Mouse (Mus musculus) kidney, embryonic 15.5 days (tissue): ENCODE measurements around the gene Cadm4. TPM values are rescaled to one million over a fixed set of nuclear protein-coding genes. Genes with fewer than 3 reads are reported as not detected.

ENCODE experiments used
- ATAC-seq: fragments of 200-750 bp; cut with Nextera tagmentation; replicated peaks from 2 replicates; pipeline ENCODE4 v1.8.0; 2017; ENCODE audit warnings: moderate TSS enrichment; ENCODE audit not compliant: low FRiP score
- H3K27ac ChIP-seq: fragments of 300-500 bp; sonication (generic); 2 replicates; pipeline ENCODE4 v1.5.1; 2015; ENCODE audit warnings: mild to moderate bottlenecking, inconsistent platforms
- H3K27me3 ChIP-seq: fragments of 300-500 bp; sonication (generic); 2 replicates; pipeline ENCODE4 v1.6.1; 2015; ENCODE audit warnings: inconsistent platforms
- H3K36me3 ChIP-seq: fragments of 300-500 bp; sonication (generic); 2 replicates; pipeline ENCODE4 v1.6.1; 2015; ENCODE audit warnings: inconsistent platforms
- H3K4me1 ChIP-seq: fragments of 300-500 bp; sonication (generic); 2 replicates; pipeline ENCODE4 v1.6.1; 2015; ENCODE audit warnings: inconsistent platforms
- H3K4me2 ChIP-seq: fragments of 300-500 bp; sonication (generic); 2 replicates; pipeline ENCODE4 v1.6.1; 2015; ENCODE audit warnings: moderate library complexity, mild to moderate bottlenecking, inconsistent platforms
- H3K4me3 ChIP-seq: fragments of 300-500 bp; sonication (generic); replicated peaks from 2 replicates; pipeline ENCODE4 v1.5.1; 2015; ENCODE audit warnings: mild to moderate bottlenecking, inconsistent platforms
- H3K9ac ChIP-seq: fragments of 300-500 bp; sonication (generic); 2 replicates; pipeline ENCODE4 v1.6.1; 2015; ENCODE audit warnings: mild to moderate bottlenecking, inconsistent platforms
- H3K9me3 ChIP-seq: fragments of 300-500 bp; sonication (generic); replicated peaks from 2 replicates; pipeline ENCODE4 v1.6.1; 2016; ENCODE audit warnings: inconsistent platforms
- WGBS: fragments of 180-500 bp; shearing (Covaris S2); methylation state at CpG from one replicate; pipeline ENCODE4 v1.1.7; 2015; ENCODE audit warnings: mixed read lengths; 5-methylcytosine and 5-hydroxymethylcytosine counted together
- polyA plus RNA-seq: library from polyadenylated mRNA; unstranded; fragments of >200 nt; fragmentation: Nextera tagmentation; extraction: Ambion mirVana; gene quantifications from 2 replicates; pipeline ENCODE4 v1.2.1, GENCODE M21; 2015

The Cadm4 gene
- polyA plus RNA-seq, 1 experiment from 2014 or later: 6.8 TPM

DNA sequence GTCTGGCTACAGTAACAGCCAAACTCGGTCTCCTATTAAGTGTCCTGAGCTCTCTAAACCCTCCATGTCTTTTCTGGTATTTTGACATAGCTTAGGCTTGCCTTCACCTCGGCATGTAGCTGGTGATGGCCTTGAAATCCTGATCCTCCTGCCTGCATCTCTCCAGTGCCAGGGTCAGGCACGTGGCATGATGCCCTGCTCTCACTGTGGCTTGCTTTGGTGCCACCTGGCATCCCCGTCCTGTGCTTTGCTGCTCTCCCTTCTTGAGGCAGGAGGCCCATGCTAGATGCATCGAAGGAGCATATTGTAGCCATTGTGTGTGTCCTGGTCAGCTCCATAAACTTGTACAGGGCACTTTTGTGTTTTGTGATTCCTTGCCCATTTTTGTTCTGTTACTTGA is 55.8 kb downstream of the Cadm4 start:
- Histone ChIP-seq H3K4me1 (peaks cover 40% of the 10 kb centered on the region), H3K36me3 (peaks cover 31% of the 10 kb centered on the region), H3K27ac (peak overlapping the region; percentile 77), H3K9me3 (no peaks in the 10 kb centered on the region), H3K27me3 (no peaks in the 10 kb centered on the region; the same call in 1 of the 2 replicates), H3K9ac (no peak overlapping the region), H3K4me3 (no peak overlapping the region), H3K4me2 (0 out of 2 replicates have a peak overlapping the region, but pooled peaks have one; percentile 21)
- 65% methylated on average over 5 of the region's 5 CpGs for WGBS
- no peak for ATAC-seq

DNA sequence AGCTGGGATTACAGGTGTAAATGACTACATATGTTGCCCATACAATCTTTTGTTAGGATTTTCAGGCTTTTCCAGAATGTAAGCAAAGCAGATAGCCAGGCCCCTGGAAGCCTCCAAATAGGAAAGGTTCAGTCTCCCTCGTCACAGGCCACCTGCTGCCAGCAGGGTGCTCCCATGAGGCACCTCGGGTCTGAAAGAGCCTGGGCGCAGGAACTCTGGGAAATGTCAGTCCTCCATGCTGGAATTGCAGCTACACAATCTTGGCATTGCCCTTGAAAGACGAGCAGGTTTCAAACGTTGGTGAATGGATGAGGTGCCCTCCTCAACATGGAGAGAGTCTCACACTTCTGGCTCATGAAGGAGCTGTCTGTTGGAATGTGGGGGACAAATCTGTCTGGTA is 56.3 kb downstream of the Cadm4 start:
- Histone ChIP-seq H3K9ac (no peak overlapping the region), H3K27me3 (no peaks in the 10 kb centered on the region; the same call in 1 of the 2 replicates), H3K4me3 (no peak overlapping the region), H3K4me1 (peaks cover 39% of the 10 kb centered on the region), H3K27ac (peak overlapping the region; percentile 77), H3K36me3 (peaks cover 30% of the 10 kb centered on the region), H3K9me3 (no peaks in the 10 kb centered on the region), H3K4me2 (no peak overlapping the region)
- ATAC-seq: no peak
- 48% methylated on average over 5 of the region's 5 CpGs for WGBS

DNA sequence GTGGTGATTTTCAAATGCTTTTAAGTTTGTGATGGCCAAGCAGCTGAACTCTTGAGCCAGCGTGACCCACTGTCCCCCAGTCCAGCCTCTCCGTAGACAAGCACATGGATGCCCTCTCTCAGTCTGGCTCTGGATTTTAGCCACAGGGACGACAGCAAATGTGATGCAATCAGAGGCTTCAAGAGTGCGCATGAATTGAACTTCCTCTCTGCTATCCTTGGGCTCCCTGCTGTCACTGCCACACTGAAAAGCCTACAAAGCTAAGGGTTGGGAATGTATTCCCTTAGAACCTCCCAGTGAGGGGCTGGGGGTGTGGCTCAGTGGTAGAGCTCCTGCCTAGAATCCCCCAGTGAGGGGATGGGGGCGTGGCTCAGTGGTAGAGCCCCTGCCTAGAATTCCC is 56.9 kb downstream of the Cadm4 start:
- WGBS: 89% methylated on average over 5 of the region's 5 CpGs
- Histone ChIP-seq H3K36me3 (peaks cover 25% of the 10 kb centered on the region), H3K27ac (no peak overlapping the region), H3K4me3 (no peak overlapping the region), H3K27me3 (no peaks in the 10 kb centered on the region), H3K4me2 (no peak overlapping the region), H3K9ac (no peak overlapping the region), H3K9me3 (no peaks in the 10 kb centered on the region), H3K4me1 (peaks cover 35% of the 10 kb centered on the region)
- ATAC-seq: no peak

DNA sequence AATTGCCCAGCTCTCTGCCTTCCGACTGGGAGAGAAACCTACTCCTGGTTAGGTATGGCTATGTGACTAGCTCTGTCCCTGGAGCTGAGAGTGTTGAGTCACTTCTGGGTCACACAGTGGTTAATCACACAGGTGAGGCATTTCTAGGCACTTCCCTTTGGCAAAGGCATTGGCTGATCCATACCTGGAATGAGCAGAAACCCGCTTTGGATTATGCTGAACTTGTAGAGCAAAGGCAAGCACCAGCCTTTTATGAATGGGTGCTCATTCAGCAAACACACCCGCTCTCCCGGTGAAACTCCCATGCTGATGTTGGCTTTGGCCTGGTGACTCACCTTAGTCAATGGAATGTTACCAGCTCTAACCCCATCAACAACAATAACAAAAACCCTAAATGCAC is 57.9 kb downstream of the Cadm4 start:
- Histone ChIP-seq H3K27me3 (no peaks in the 10 kb centered on the region), H3K27ac (no peak overlapping the region), H3K9ac (no peak overlapping the region), H3K4me2 (no peak overlapping the region), H3K4me1 (peaks cover 28% of the 10 kb centered on the region), H3K36me3 (peaks cover 15% of the 10 kb centered on the region), H3K9me3 (no peaks in the 10 kb centered on the region), H3K4me3 (no peak overlapping the region)
- ATAC-seq: no peak
- WGBS: 89% methylated on average over 4 of the region's 4 CpGs

DNA sequence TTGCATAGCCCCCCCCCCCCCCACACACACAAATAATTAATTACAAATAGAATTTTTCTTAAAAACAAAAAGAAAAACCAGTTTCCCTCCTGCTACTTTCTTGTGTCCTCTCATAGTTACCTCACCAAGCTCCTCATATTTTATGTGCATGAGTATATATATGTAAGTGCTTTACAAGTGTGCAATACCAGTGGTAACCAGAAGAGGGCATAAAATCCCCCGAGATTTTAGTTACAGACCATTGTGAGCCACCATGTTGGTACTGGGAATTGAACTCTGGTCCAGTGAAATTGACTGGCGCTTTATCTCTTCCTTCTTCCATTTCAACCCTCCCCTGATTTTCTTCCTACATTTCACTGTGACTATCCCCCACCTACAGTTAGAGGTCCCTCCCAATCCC is 62.7 kb downstream of the Cadm4 start:
- ATAC-seq: no peak
- WGBS: 87% methylated on average over 2 of the region's 2 CpGs
- Histone ChIP-seq H3K4me2 (no peak overlapping the region), H3K36me3 (peaks cover 14% of the 10 kb centered on the region), H3K4me3 (no peak overlapping the region), H3K4me1 (peaks cover 22% of the 10 kb centered on the region), H3K27ac (no peak overlapping the region), H3K27me3 (no peaks in the 10 kb centered on the region), H3K9ac (no peak overlapping the region), H3K9me3 (no peaks in the 10 kb centered on the region)

DNA sequence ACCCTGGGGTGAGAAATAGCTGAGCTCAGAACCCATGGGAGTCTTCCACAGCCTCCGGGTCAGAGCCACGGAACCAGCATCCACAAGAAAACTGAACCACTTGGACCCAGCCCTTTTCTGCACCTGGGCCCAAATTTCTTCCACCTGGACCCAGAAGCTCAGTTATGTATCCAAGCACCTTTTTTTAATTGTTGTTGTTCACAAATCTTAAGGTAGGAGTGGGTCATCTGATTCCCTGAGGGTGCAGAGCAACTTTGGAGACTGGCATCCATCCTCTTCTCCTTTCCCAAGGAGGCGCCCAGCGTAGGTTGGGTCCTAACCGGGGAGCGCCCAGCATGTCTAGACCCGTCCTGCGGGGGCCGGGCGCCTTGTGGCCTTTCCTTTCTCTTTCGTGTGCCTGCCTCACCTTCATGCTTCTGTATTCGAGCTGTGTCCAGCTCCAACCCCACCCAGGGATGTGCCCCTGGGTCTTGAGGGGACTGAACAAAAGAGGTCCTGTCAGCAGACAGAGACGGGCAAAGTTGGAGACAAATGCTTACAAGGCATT is 64.3 kb downstream of the Cadm4 start, which contains the start of the genes Pinlyp and Xrcc1:
Gene Pinlyp (minus strand): TSS at position 51 of the 547 bp plus-strand sequence.
Gene Xrcc1 (plus strand): TSS at position 222 of the 547 bp plus-strand sequence.
- peak; percentile 10; the same call in 1 of the 2 replicates for ATAC-seq
- Histone ChIP-seq H3K9ac (peak within 1 kb of the TSS; percentile 83), H3K27ac (peak within 1 kb of the TSS; percentile 96), H3K4me2 (peak within 1 kb of the TSS; percentile 74), H3K36me3 (peaks cover 31% of the 10 kb centered on the region), H3K4me1 (peaks cover 22% of the 10 kb centered on the region), H3K27me3 (no peaks in the 10 kb centered on the region), H3K9me3 (no peaks in the 10 kb centered on the region), H3K4me3 (peak within 1 kb of the TSS; percentile 87)
- WGBS: 26% methylated on average over 13 of the region's 13 CpGs

DNA sequence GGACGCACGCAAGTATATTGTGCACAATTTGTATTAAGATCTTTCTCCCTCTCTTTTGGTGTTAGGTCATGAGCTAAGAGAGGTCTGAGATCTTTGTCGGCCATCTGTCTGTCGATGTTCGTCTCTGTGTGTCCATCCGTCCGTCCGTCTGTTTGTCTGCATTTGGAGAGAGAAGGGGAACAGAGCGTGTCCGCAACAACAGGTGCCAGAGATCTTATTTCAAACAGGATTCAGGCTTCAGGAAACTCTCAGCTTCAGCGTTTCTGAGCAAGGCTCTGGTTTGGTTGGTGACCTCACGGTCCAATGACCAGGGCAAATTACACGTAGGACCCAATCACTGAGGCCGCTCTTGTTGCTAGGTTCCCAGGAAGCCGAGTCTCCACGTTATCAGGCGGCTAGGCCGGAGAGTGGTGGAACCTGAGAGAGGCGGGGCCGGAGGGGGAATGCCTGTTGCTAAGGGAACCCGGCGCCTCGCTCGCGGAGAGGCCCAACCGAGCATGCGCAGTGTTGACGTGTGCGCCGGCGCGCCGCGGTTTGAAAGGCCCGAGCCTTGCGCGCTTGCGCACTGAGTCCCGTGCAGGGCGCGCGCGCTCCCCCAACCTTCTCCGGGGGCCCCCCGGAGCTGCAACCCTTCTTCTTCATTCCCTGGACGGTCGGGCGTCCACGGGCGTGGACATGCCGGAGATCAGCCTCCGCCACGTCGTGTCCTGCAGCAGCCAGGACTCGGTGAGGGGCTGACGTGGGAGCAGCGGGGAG is 65.0 kb downstream of the Cadm4 start:
- WGBS: under 1% methylated on average over 57 of the region's 57 CpGs
- Histone ChIP-seq H3K4me2 (peak overlapping the region; percentile 74), H3K27me3 (no peaks in the 10 kb centered on the region), H3K4me3 (peak overlapping the region; percentile 87), H3K9me3 (no peaks in the 10 kb centered on the region), H3K27ac (peak overlapping the region; percentile 96), H3K4me1 (peaks cover 20% of the 10 kb centered on the region), H3K36me3 (peaks cover 37% of the 10 kb centered on the region), H3K9ac (peak overlapping the region; percentile 83)
- peak; percentile 99 for ATAC-seq

DNA sequence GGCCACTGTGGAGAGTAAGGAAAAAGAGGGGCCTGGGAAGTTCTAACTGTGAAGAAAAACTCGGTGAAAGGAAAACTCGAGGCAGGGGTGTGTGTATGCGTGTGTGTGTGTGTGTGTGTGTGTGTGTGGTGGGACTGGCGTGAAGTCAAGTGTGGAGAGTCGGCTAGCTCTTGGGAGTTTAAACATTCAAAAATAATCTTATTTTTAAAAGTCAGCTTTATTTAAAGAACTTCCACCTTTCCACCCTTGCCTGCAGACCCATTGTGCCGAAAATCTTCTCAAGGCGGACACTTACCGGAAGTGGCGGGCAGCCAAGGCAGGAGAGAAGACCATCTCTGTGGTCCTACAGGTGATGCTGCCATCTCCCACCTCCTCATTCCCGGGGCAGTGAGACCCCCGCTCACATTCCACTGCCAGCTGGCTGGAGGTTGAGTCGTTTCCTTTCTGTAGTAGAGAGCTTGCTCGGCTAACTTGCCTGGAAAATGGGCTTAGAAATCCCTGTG is 65.8 kb downstream of the Cadm4 start:
- H3K27ac ChIP-seq: peak overlapping the region; percentile 96
- ATAC-seq: no peak
- peaks cover 45% of the 10 kb centered on the region for H3K36me3 ChIP-seq
- WGBS: 21% methylated on average over 13 of the region's 13 CpGs
- H3K4me3 ChIP-seq: peak overlapping the region; percentile 87
- no peaks in the 10 kb centered on the region for H3K9me3 ChIP-seq
- peak overlapping the region; percentile 83 for H3K9ac ChIP-seq
- H3K27me3 ChIP-seq: no peaks in the 10 kb centered on the region
- H3K4me1 ChIP-seq: peaks cover 20% of the 10 kb centered on the region
- H3K4me2 ChIP-seq: peak overlapping the region; percentile 74

DNA sequence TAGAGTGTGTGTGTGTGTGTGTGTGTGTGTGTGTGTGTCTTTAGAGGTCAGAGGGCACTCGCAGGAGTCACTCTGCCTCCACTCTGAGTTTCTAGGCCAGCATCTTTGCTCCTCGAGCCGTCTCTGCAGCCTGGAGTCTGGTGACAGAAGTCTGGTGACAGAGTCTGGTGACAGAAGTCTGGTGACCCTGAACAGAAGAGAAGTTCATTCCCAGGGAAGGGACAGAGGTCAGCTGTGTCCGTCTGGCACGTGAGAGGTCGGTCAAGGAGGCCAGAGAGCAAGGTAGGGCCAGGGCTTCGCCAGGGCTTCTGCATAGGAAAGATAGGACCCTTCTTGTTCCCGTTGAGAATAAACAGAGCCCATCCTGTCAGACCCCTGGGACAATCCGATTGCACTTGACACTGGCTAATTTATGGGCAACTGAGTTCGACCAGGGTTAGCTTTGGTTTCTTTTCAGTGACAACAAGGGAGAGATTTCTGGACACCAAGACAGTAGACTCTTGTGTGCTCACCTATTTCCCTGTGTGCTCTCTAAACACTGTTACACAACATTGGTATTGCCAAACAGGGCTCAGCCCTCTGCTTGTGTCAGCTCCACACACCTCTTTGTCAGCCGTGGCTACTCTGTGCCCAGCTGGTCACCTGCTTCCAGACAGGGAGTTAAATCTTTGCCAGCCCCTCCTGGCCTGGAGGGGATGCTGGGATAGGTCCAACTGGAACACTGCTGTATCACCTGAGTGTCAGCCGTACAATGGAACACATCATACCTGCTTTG is 70.3 kb downstream of the Cadm4 start:
- no peak overlapping the region for H3K27ac ChIP-seq
- H3K36me3 ChIP-seq: peaks cover 85% of the 10 kb centered on the region
- H3K4me1 ChIP-seq: peaks cover 14% of the 10 kb centered on the region
- no peak overlapping the region for H3K9ac ChIP-seq
- WGBS: 72% methylated on average over 12 of the region's 12 CpGs
- H3K27me3 ChIP-seq: no peaks in the 10 kb centered on the region
- H3K4me2 ChIP-seq: no peak overlapping the region
- no peaks in the 10 kb centered on the region; the same call in 1 of the 2 replicates for H3K9me3 ChIP-seq
- no peak overlapping the region for H3K4me3 ChIP-seq
- no peak for ATAC-seq
